In the genomic region with DNA sequence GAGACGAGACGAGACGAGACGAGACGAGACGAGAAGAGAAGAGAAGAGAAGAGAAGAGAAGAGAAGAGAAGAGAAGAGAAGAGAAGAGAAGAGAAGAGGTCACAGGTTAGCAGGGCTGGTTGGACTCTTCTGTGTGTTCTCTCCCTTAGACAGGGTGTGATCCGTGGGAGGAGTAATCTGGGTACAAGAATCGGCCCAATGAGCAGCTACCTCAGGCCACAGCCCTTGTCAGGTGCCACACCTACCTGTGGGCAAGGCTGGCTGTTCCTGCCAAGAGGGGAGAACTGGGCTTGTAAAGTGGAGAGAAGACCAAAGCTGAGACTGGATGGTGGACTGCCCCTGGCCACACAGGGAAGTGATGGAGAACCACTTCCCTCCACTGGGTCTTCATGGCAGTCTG, we compare ENCODE assay signal across 28 mouse cellular contexts. TPM values are rescaled to one million over a fixed set of nuclear protein-coding genes. Genes with fewer than 3 reads are reported as not detected.
"Had no signal": no experiment of that assay in that cellular context is flagged by ENCODE, and none has a peak within 500 bp of the region (broad histone marks: within the 10 kb centered on the region; RNA-seq: fewer than 3 reads in every experiment).

No protein-coding gene starts in this region.

- H3K36me3 ChIP-seq: heart, embryonic 10.5 days; heart, embryonic 12.5 days; hindbrain, embryonic 13.5 days; hindbrain, embryonic 15.5 days; kidney, embryonic 15.5 days; limb, embryonic 13.5 days; limb, embryonic 15.5 days; liver, embryonic 13.5 days had no signal

- DNase-seq: forebrain, postnatal 0 days; gastrocnemius, postnatal 14 days; heart, adult 18-20 months; heart, postnatal 10 days; heart, postnatal 36 days; kidney, adult 2 months; kidney, adult 9 months; kidney, postnatal 14 days; layer of hippocampus, adult 9-11 months; layer of hippocampus, postnatal 36 days; left cerebral cortex, postnatal 4 days; liver, embryonic 13.5 days had no signal

- H3K4me1 ChIP-seq: heart, embryonic 10.5 days; heart, embryonic 12.5 days; hindbrain, embryonic 13.5 days; kidney, embryonic 15.5 days; limb, embryonic 13.5 days; limb, embryonic 15.5 days; liver, embryonic 13.5 days had no signal

- ATAC-seq: forebrain, postnatal 0 days; hindbrain, postnatal 0 days had no signal

- H3K4me3 ChIP-seq: heart, embryonic 10.5 days; heart, embryonic 12.5 days; hindbrain, embryonic 13.5 days; hindbrain, embryonic 15.5 days; kidney, embryonic 15.5 days; limb, embryonic 13.5 days; limb, embryonic 15.5 days; liver, embryonic 13.5 days had no signal

- H3K27ac ChIP-seq: heart, embryonic 10.5 days; hindbrain, embryonic 13.5 days; hindbrain, embryonic 15.5 days; hindbrain, postnatal 0 days; kidney, embryonic 15.5 days; kidney, postnatal 0 days; limb, embryonic 13.5 days; limb, embryonic 15.5 days; liver, embryonic 13.5 days had no signal

- H3K9ac ChIP-seq: forebrain, postnatal 0 days; heart, embryonic 12.5 days; hindbrain, embryonic 13.5 days; hindbrain, embryonic 15.5 days; kidney, embryonic 15.5 days; limb, embryonic 13.5 days; limb, embryonic 15.5 days; liver, embryonic 13.5 days had no signal

- H3K4me2 ChIP-seq: heart, embryonic 12.5 days; hindbrain, embryonic 13.5 days; hindbrain, embryonic 15.5 days; kidney, embryonic 15.5 days; limb, embryonic 13.5 days; limb, embryonic 15.5 days; liver, embryonic 11.5 days; liver, embryonic 13.5 days had no signal

- H3K27me3 ChIP-seq: hindbrain, embryonic 15.5 days; limb, embryonic 13.5 days; liver, embryonic 13.5 days had no signal

- H3K9me3 ChIP-seq: heart, embryonic 10.5 days; heart, embryonic 12.5 days; hindbrain, embryonic 13.5 days; hindbrain, embryonic 15.5 days; kidney, embryonic 15.5 days; limb, embryonic 13.5 days; limb, embryonic 15.5 days; liver, embryonic 13.5 days had no signal

RNA-seq across cellular contexts. Expression of a gene that starts 7.9 kb away (rescaled TPM):
- total RNA-seq: granulocyte monocyte progenitor cell, adult 5-6 weeks; hematopoietic stem cell, adult 5-6 weeks had no signal

RNA-seq across cellular contexts. Expression of a gene that starts 56.1 kb away (rescaled TPM):
- total RNA-seq: granulocyte monocyte progenitor cell, adult 5-6 weeks; heart, adult 18-20 months; heart, adult 8-10 months; heart, postnatal 10 days; heart, postnatal 36 days; hematopoietic stem cell, adult 5-6 weeks had no signal
- polyA plus RNA-seq: heart, embryonic 12.5 days; heart, embryonic 14.5 days; hindbrain, embryonic 11.5 days; limb, embryonic 11.5 days; limb, embryonic 13.5 days; limb, embryonic 15.5 days had no signal
